Mouse (Mus musculus): ENCODE data around the gene Olr1. TPM values are rescaled to one million over a fixed set of nuclear protein-coding genes. Genes with fewer than 3 reads are reported as not detected.

The Olr1 gene
- not detected for total RNA-seq (2021)
- long read RNA-seq, experiment 1 = 0 reads
- long read RNA-seq, experiment 2 = 0 reads

- intact Hi-C loops (cut with DNase I; ENCODE audit: low total_unique reads) = no loop called here
- DNase-seq = no peak
These were observed at the start of gene Olr1 for GRCm38 (mm10) chr6:129507024-129507423. Gene Olr1 (minus strand): TSS chr6:129507165.

- no peak for DNase-seq
These were observed 41.0 kb upstream of the Olr1 start for GRCm38 (mm10) chr6:129548009-129548408.

GRCm38 (mm10) chr6:129547277-129547676, 40.3 kb upstream of the Olr1 start:
- intact Hi-C loops (cut with DNase I; ENCODE audit: low total_unique reads) = no loop called here
- no peak for DNase-seq

More at GRCm38 (mm10) chr6:129548009-129548408, 41.0 kb upstream of the Olr1 start:
- intact Hi-C loops (cut with DNase I; ENCODE audit: low total_unique reads) = no loop called here

- intact Hi-C loops (cut with DNase I; ENCODE audit: low total_unique reads) = no loop called here
- peak; percentile 38 for DNase-seq
These were observed 37.0 kb upstream of the Olr1 start for GRCm38 (mm10) chr6:129543709-129544606.

- intact Hi-C loops (cut with DNase I; ENCODE audit: low total_unique reads) = no loop called here
- no peak for DNase-seq
These were observed 35.6 kb upstream of the Olr1 start for GRCm38 (mm10) chr6:129542540-129542939.

GRCm38 (mm10) chr6:129541931-129542330, 35.0 kb upstream of the Olr1 start:
- intact Hi-C loops (cut with DNase I; ENCODE audit: low total_unique reads) = no loop called here
- no peak for DNase-seq

- intact Hi-C loops (cut with DNase I; ENCODE audit: low total_unique reads) = no loop called here
These were observed 31.6 kb upstream of the Olr1 start for GRCm38 (mm10) chr6:129538555-129538954.

GRCm38 (mm10) chr6:129535723-129536122, 28.8 kb upstream of the Olr1 start:
- intact Hi-C loops (cut with DNase I; ENCODE audit: low total_unique reads) = no loop called here
- DNase-seq = no peak

More at GRCm38 (mm10) chr6:129538555-129538954, 31.6 kb upstream of the Olr1 start:
- DNase-seq = no peak

- intact Hi-C loops (cut with DNase I; ENCODE audit: low total_unique reads) = no loop called here
- no peak for DNase-seq
These were observed 27.7 kb upstream of the Olr1 start for GRCm38 (mm10) chr6:129534627-129535190.

- no peak for DNase-seq
- intact Hi-C loops (cut with DNase I; ENCODE audit: low total_unique reads) = no loop called here
These were observed 27.1 kb upstream of the Olr1 start for GRCm38 (mm10) chr6:129534057-129534456.

GRCm38 (mm10) chr6:129532942-129533860, 26.2 kb upstream of the Olr1 start, which contains the start of gene Gabarapl1:
Gene Gabarapl1 (plus strand): TSS chr6:129533160.
- DNase-seq = peak; percentile 79
- intact Hi-C loops (cut with DNase I; ENCODE audit: low total_unique reads) = no loop called here

- intact Hi-C loops (cut with DNase I; ENCODE audit: low total_unique reads) = no loop called here
- DNase-seq = peak; percentile 67
These were observed 25.6 kb upstream of the Olr1 start for GRCm38 (mm10) chr6:129532556-129532941.

GRCm38 (mm10) chr6:129530261-129530660, 23.3 kb upstream of the Olr1 start:
- intact Hi-C loops (cut with DNase I; ENCODE audit: low total_unique reads) = no loop called here
- no peak for DNase-seq

GRCm38 (mm10) chr6:129529605-129530004, 22.6 kb upstream of the Olr1 start:
- no peak for DNase-seq
- intact Hi-C loops (cut with DNase I; ENCODE audit: low total_unique reads) = no loop called here

GRCm38 (mm10) chr6:129527416-129527815, 20.5 kb upstream of the Olr1 start:
- DNase-seq = no peak
- intact Hi-C loops (cut with DNase I; ENCODE audit: low total_unique reads) = no loop called here

- DNase-seq = no peak
- intact Hi-C loops (cut with DNase I; ENCODE audit: low total_unique reads) = no loop called here
These were observed 19.1 kb upstream of the Olr1 start for GRCm38 (mm10) chr6:129526069-129526468.

- intact Hi-C loops (cut with DNase I; ENCODE audit: low total_unique reads) = loop anchor here (5.0 kb wide), 1 partner anchor 121 kb away; the partner anchor contains the start of gene Clec1b
- no peak for DNase-seq
These were observed 10.9 kb upstream of the Olr1 start for GRCm38 (mm10) chr6:129517752-129518408.

- intact Hi-C loops (cut with DNase I; ENCODE audit: low total_unique reads) = loop anchor here (5.0 kb wide), 1 partner anchor 119 kb away; the partner anchor contains the start of gene Clec1b
- no peak for DNase-seq
These were observed 9.4 kb upstream of the Olr1 start for GRCm38 (mm10) chr6:129516388-129516787.

- intact Hi-C loops (cut with DNase I; ENCODE audit: low total_unique reads) = loop anchor here (5.0 kb wide), 1 partner anchor 118 kb away; the partner anchor contains the start of gene Clec1b
- no peak for DNase-seq
These were observed 8.1 kb upstream of the Olr1 start for GRCm38 (mm10) chr6:129515068-129515467.
